8 mouse cellular contexts compared by ENCODE assay signal in genomic region chr16:17222197-17222596, GRCm38 (mm10). TPM values are rescaled to one million over a fixed set of nuclear protein-coding genes. Genes with fewer than 3 reads are reported as not detected.
DNase-seq lines count a peak whose midpoint lies in the region; ATAC-seq and TF ChIP-seq lines count a peak whose summit lies in the region.

No protein-coding gene starts in this region.

- H3K27me3 ChIP-seq in G1E (ENCODE audit: insufficient read depth, low read length): no peaks in the 10 kb centered on the region; the same call in 1 of the 2 replicates
- peaks cover 3% of the 10 kb centered on the region for H3K27me3 ChIP-seq in hindbrain, embryonic 10.5 days (ENCODE audit: insufficient read depth, poor library complexity, severe bottlenecking)
- no peaks in the 10 kb centered on the region for H3K27me3 ChIP-seq in neural tube, embryonic 15.5 days (replicated peaks)

- H3K9ac ChIP-seq in neural tube, embryonic 15.5 days (replicated peaks): no peak overlapping the region

- WGBS in hindbrain, embryonic 10.5 days: 35% methylated on average over 25 of the region's 25 CpGs
- WGBS in neural tube, embryonic 15.5 days: 31% methylated on average over 25 of the region's 25 CpGs

- peak; percentile 95 for DNase-seq in G1E (ENCODE audit: low spot score)
- DNase-seq in cerebellum, adult 9-10 months: peak; percentile 85
- DNase-seq in frontal cortex, postnatal 10 days (ENCODE audit: low spot score in 2 of 2): peak; percentile 68 to 94
- peak; percentile 92 for DNase-seq in hindbrain, embryonic 10.5 days (ENCODE audit: low spot score)
- DNase-seq in layer of hippocampus, adult 8-10 months (ENCODE audit: low spot score in 2 of 2): peak; percentile 73 to 91
- peak; percentile 85 to 87 for DNase-seq in lung, adult 18-20 months
- peak; percentile 73 to 85 for DNase-seq in thymus, adult 18-20 months

- ATAC-seq in G1E (ENCODE audit: extremely low read depth, insufficient number of reproducible peaks, low FRiP score, poor library complexity, severe bottlenecking): peak; percentile 100
- ATAC-seq in neural tube, embryonic 15.5 days (ENCODE audit: low FRiP score): peak; percentile 100

- TF ChIP-seq CTCF in G1E (IDR thresholded peaks at IDR 0.05; ENCODE audit: low read depth, low read length): no peak

- H3K4me3 ChIP-seq in G1E (ENCODE audit: low read depth, low read length): no peak overlapping the region
- H3K4me3 ChIP-seq in hindbrain, embryonic 10.5 days: no peak overlapping the region
- no peak overlapping the region for H3K4me3 ChIP-seq in neural tube, embryonic 15.5 days (replicated peaks)

- H3K4me2 ChIP-seq in neural tube, embryonic 15.5 days: no peak overlapping the region

- no peaks in the 10 kb centered on the region for H3K36me3 ChIP-seq in G1E (replicated peaks)
- H3K36me3 ChIP-seq in hindbrain, embryonic 10.5 days: no peaks in the 10 kb centered on the region
- H3K36me3 ChIP-seq in neural tube, embryonic 15.5 days: no peaks in the 10 kb centered on the region

- peaks cover 41% of the 10 kb centered on the region for H3K4me1 ChIP-seq in G1E (ENCODE audit: insufficient read depth, low read depth, low read length)
- peaks cover 8% of the 10 kb centered on the region for H3K4me1 ChIP-seq in hindbrain, embryonic 10.5 days (replicated peaks)
- H3K4me1 ChIP-seq in neural tube, embryonic 15.5 days: no peaks in the 10 kb centered on the region

- no peak overlapping the region for H3K27ac ChIP-seq in hindbrain, embryonic 10.5 days
- H3K27ac ChIP-seq in neural tube, embryonic 15.5 days (replicated peaks): no peak overlapping the region

- no peaks in the 10 kb centered on the region for H3K9me3 ChIP-seq in G1E (replicated peaks)
- H3K9me3 ChIP-seq in hindbrain, embryonic 10.5 days: no peaks in the 10 kb centered on the region
- no peaks in the 10 kb centered on the region for H3K9me3 ChIP-seq in neural tube, embryonic 15.5 days (replicated peaks)

RNA-seq across cellular contexts. Expression of gene Hic2, which starts 11.2 kb away (rescaled TPM):
- total RNA-seq in G1E (2014; fragmentation: Nextera tagmentation): 25.1 and 25.6 TPM in 2 replicates
- total RNA-seq in G1E (2017): 14.8 and 15.1 TPM in 2 replicates
- 21.4 and 22.0 TPM in 2 replicates for polyA plus RNA-seq in G1E (2012)
- 16.1 and 18.0 TPM in 2 replicates for polyA plus RNA-seq in hindbrain, embryonic 10.5 days (2016; fragmentation: Nextera tagmentation; extraction: Ambion mirVana)
- total RNA-seq in layer of hippocampus, adult 8-10 months (2022): 1 to 10 TPM; 4.1 to 7.2 (median 6.5) TPM
- 6.7 and 7.4 TPM in 2 replicates for polyA plus RNA-seq in neural tube, embryonic 15.5 days (2015; fragmentation: Nextera tagmentation; extraction: Ambion mirVana)

RNA-seq across cellular contexts. Expression of gene Rimbp3, which starts 13.8 kb away (rescaled TPM):
- total RNA-seq in G1E (2014; fragmentation: Nextera tagmentation) (5.6 TPM in 2 replicates), G1E (2017) (1.6 and 2.1 TPM in 2 replicates)
- 1.5 and 1.7 TPM in 2 replicates for polyA plus RNA-seq in G1E (2012)
- polyA plus RNA-seq in hindbrain, embryonic 10.5 days (2016; fragmentation: Nextera tagmentation; extraction: Ambion mirVana): 1.6 and 1.9 TPM in 2 replicates
- 1 to 10 TPM; 2.8 to 3.8 (median 3.5) TPM for total RNA-seq in layer of hippocampus, adult 8-10 months (2022)
- 1.9 and 2.1 TPM in 2 replicates for polyA plus RNA-seq in neural tube, embryonic 15.5 days (2015; fragmentation: Nextera tagmentation; extraction: Ambion mirVana)

RNA-seq across cellular contexts. Expression of gene Ube2l3, which starts 19.7 kb away (rescaled TPM):
- total RNA-seq in G1E (2014; fragmentation: Nextera tagmentation) (356 and 455 TPM in 2 replicates), G1E (2017) (143 and 176 TPM in 2 replicates)
- polyA plus RNA-seq in G1E (2012): 96.3 and 111 TPM in 2 replicates
- 394 and 407 TPM in 2 replicates for polyA plus RNA-seq in hindbrain, embryonic 10.5 days (2016; fragmentation: Nextera tagmentation; extraction: Ambion mirVana)
- total RNA-seq in layer of hippocampus, adult 8-10 months (2022): 100 to 1,000 TPM; 126 to 157 (median 142) TPM
- 288 and 306 TPM in 2 replicates for polyA plus RNA-seq in neural tube, embryonic 15.5 days (2015; fragmentation: Nextera tagmentation; extraction: Ambion mirVana)

RNA-seq across cellular contexts. Expression of gene Tmem191c, which starts 53.7 kb away (rescaled TPM):
- total RNA-seq in G1E (2014; fragmentation: Nextera tagmentation) (4.5 and 5.1 TPM in 2 replicates), G1E (2017) (21.6 and 23.4 TPM in 2 replicates)
- polyA plus RNA-seq in G1E (2012): 27.8 and 32.7 TPM in 2 replicates
- polyA plus RNA-seq in hindbrain, embryonic 10.5 days (2016; fragmentation: Nextera tagmentation; extraction: Ambion mirVana): 7.2 and 11.1 TPM in 2 replicates
- total RNA-seq in layer of hippocampus, adult 8-10 months (2022): 100 to 1,000 TPM in 2 of 4 experiments, 10 to 100 TPM in 2; 85.5 to 112 (median 94.2) TPM
- 87.0 and 112 TPM in 2 replicates for polyA plus RNA-seq in neural tube, embryonic 15.5 days (2015; fragmentation: Nextera tagmentation; extraction: Ambion mirVana)
